Mouse (Mus musculus) forebrain, embryonic 12.5 days (tissue): ENCODE data around the gene Muc1. TPM values are rescaled to one million over a fixed set of nuclear protein-coding genes. Genes with fewer than 3 reads are reported as not detected.

Experiments used
- ATAC-seq: fragments of 200-750 bp; cut with Nextera tagmentation; 2 replicates; pipeline ENCODE4 v1.8.0; 2017; ENCODE audit warnings: moderate TSS enrichment; ENCODE audit not compliant: low FRiP score
- H3K27ac ChIP-seq: fragments of 300-500 bp; sonication (generic); 2 replicates; pipeline ENCODE4 v1.5.1; 2016; ENCODE audit warnings: mild to moderate bottlenecking
- H3K27me3 ChIP-seq: fragments of 300-500 bp; sonication (generic); 2 replicates; pipeline ENCODE4 v1.6.1; 2016; ENCODE audit warnings: mild to moderate bottlenecking
- H3K36me3 ChIP-seq: fragments of 300-500 bp; sonication (generic); replicated peaks from 2 replicates; pipeline ENCODE4 v1.6.1; 2016; ENCODE audit warnings: mild to moderate bottlenecking
- H3K4me1 ChIP-seq: fragments of 300-500 bp; sonication (generic); 2 replicates; pipeline ENCODE4 v1.6.1; 2016
- H3K4me2 ChIP-seq: fragments of 300-500 bp; sonication (generic); 2 replicates; pipeline ENCODE4 v1.6.1; 2016; ENCODE audit warnings: mild to moderate bottlenecking, moderate library complexity
- H3K4me3 ChIP-seq: fragments of 300-500 bp; sonication (generic); replicated peaks from 2 replicates; pipeline ENCODE4 v1.5.1; 2016; ENCODE audit warnings: mild to moderate bottlenecking
- H3K9ac ChIP-seq: fragments of 300-500 bp; sonication (generic); 2 replicates; pipeline ENCODE4 v1.6.1; 2016; ENCODE audit warnings: mild to moderate bottlenecking
- H3K9me3 ChIP-seq: fragments of 300-500 bp; sonication (generic); 2 replicates; pipeline ENCODE4 v1.6.1; 2016
- WGBS: fragments of 180-500 bp; shearing (Covaris S2); methylation state at CpG from one replicate; pipeline ENCODE4 v1.1.7; 2016; 5-methylcytosine and 5-hydroxymethylcytosine counted together
- polyA plus RNA-seq: library from polyadenylated mRNA; unstranded; fragments of >200 nt; fragmentation: Nextera tagmentation; extraction: Ambion mirVana; gene quantifications from 2 replicates; pipeline ENCODE4 v1.2.1, GENCODE M21; 2016

The Muc1 gene
- polyA plus RNA-seq, 1 experiment from 2014 or later = 4.7 TPM

GRCm38 (mm10) chr3:89243609-89244008, 14.8 kb downstream of the Muc1 start:
- Histone ChIP-seq H3K4me3 (peak overlapping the region; percentile 67), H3K9ac (peak overlapping the region; percentile 67), H3K4me2 (peak overlapping the region; percentile 91), H3K27ac (peak overlapping the region; percentile 89), H3K36me3 (peaks cover 39% of the 10 kb centered on the region), H3K4me1 (peaks cover 50% of the 10 kb centered on the region), H3K9me3 (no peaks in the 10 kb centered on the region), H3K27me3 (no peaks in the 10 kb centered on the region)
- no peak; the same call in 1 of the 2 replicates for ATAC-seq
- WGBS = 11% methylated on average over 14 of the region's 14 CpGs

GRCm38 (mm10) chr3:89244158-89244981, 15.5 kb downstream of the Muc1 start:
- Histone ChIP-seq H3K4me1 (peaks cover 50% of the 10 kb centered on the region), H3K27me3 (no peaks in the 10 kb centered on the region), H3K4me2 (peak overlapping the region; percentile 91), H3K27ac (peak overlapping the region; percentile 89), H3K9me3 (no peaks in the 10 kb centered on the region), H3K9ac (peak overlapping the region; percentile 67), H3K4me3 (peak overlapping the region; percentile 67), H3K36me3 (peaks cover 37% of the 10 kb centered on the region)
- WGBS = 14% methylated on average over 25 of the region's 25 CpGs
- peak; percentile 12 for ATAC-seq

GRCm38 (mm10) chr3:89244982-89245687, 16.3 kb downstream of the Muc1 start:
- 0% methylated on average over 24 of the region's 26 CpGs for WGBS
- Histone ChIP-seq H3K9ac (peak overlapping the region; percentile 67), H3K36me3 (peaks cover 38% of the 10 kb centered on the region), H3K4me2 (peak overlapping the region; percentile 91), H3K9me3 (no peaks in the 10 kb centered on the region), H3K4me1 (peaks cover 50% of the 10 kb centered on the region), H3K27me3 (no peaks in the 10 kb centered on the region), H3K4me3 (peak overlapping the region; percentile 67), H3K27ac (peak overlapping the region; percentile 89)
- peak; percentile 71 for ATAC-seq

GRCm38 (mm10) chr3:89245688-89246171, 16.9 kb downstream of the Muc1 start, which contains the start of gene Krtcap2:
Krtcap2 (plus strand) TSS chr3:89245966.
- WGBS = 4% methylated on average over 20 of the region's 20 CpGs
- H3K9me3 ChIP-seq = no peaks in the 10 kb centered on the region
- H3K4me1 ChIP-seq = peaks cover 54% of the 10 kb centered on the region

GRCm38 (mm10) chr3:89246261-89247100, 17.6 kb downstream of the Muc1 start, which contains the start of gene Trim46:
Trim46 (minus strand) TSS chr3:89246309.
- Histone ChIP-seq H3K9me3 (no peaks in the 10 kb centered on the region), H3K27me3 (peaks cover 11% of the 10 kb centered on the region; the same call in 1 of the 2 replicates), H3K4me3 (peak within 1 kb of the TSS; percentile 67), H3K36me3 (peaks cover 26% of the 10 kb centered on the region), H3K4me2 (peak within 1 kb of the TSS; percentile 91), H3K9ac (peak within 1 kb of the TSS; percentile 78), H3K4me1 (peaks cover 62% of the 10 kb centered on the region), H3K27ac (peak within 1 kb of the TSS; percentile 89)
- ATAC-seq = peak; percentile 72
- WGBS = 1% methylated on average over 42 of the region's 42 CpGs

More at GRCm38 (mm10) chr3:89245688-89246171, 16.9 kb downstream of the Muc1 start, which contains the start of gene Krtcap2:
- peak within 1 kb of the TSS; percentile 67 for H3K4me3 ChIP-seq
- peak; percentile 45 for ATAC-seq
- peak within 1 kb of the TSS; percentile 78 for H3K9ac ChIP-seq
- H3K4me2 ChIP-seq = peak within 1 kb of the TSS; percentile 91
- peaks cover 3% of the 10 kb centered on the region; the same call in 1 of the 2 replicates for H3K27me3 ChIP-seq
- H3K27ac ChIP-seq = peak within 1 kb of the TSS; percentile 89
- peaks cover 34% of the 10 kb centered on the region for H3K36me3 ChIP-seq

GRCm38 (mm10) chr3:89247466-89247865, 18.6 kb downstream of the Muc1 start:
- H3K9me3 ChIP-seq = no peaks in the 10 kb centered on the region
- peaks cover 64% of the 10 kb centered on the region for H3K4me1 ChIP-seq
- H3K4me2 ChIP-seq = peak overlapping the region; percentile 91
- peaks cover 20% of the 10 kb centered on the region; the same call in 1 of the 2 replicates for H3K27me3 ChIP-seq
- peak overlapping the region; percentile 78 for H3K9ac ChIP-seq
- peak overlapping the region; percentile 67 for H3K4me3 ChIP-seq
- no peak overlapping the region for H3K27ac ChIP-seq
- 91% methylated on average over 4 of the region's 4 CpGs for whole genome bisulfite sequencing
- no peak for ATAC-seq
- peaks cover 16% of the 10 kb centered on the region for H3K36me3 ChIP-seq

- Histone ChIP-seq H3K4me3 (no peak overlapping the region), H3K9me3 (no peaks in the 10 kb centered on the region), H3K36me3 (peaks cover 16% of the 10 kb centered on the region), H3K4me1 (peaks cover 36% of the 10 kb centered on the region), H3K9ac (no peak overlapping the region), H3K27me3 (peaks cover 20% of the 10 kb centered on the region; the same call in 1 of the 2 replicates), H3K27ac (no peak overlapping the region), H3K4me2 (no peak overlapping the region)
- 18% methylated on average over 7 of the region's 7 CpGs for WGBS
- ATAC-seq = no peak
Measured at GRCm38 (mm10) chr3:89250435-89251040, 21.7 kb downstream of the Muc1 start.

- 9% methylated on average over 17 of the region's 17 CpGs for WGBS
- Histone ChIP-seq H3K36me3 (peaks cover 16% of the 10 kb centered on the region), H3K27ac (no peak overlapping the region), H3K9me3 (no peaks in the 10 kb centered on the region), H3K4me3 (no peak overlapping the region), H3K9ac (no peak overlapping the region; the same call in 1 of the 2 replicates), H3K4me2 (no peak overlapping the region), H3K4me1 (peaks cover 30% of the 10 kb centered on the region), H3K27me3 (peaks cover 20% of the 10 kb centered on the region; the same call in 1 of the 2 replicates)
- no peak for ATAC-seq
Measured at GRCm38 (mm10) chr3:89251365-89251895, 22.6 kb downstream of the Muc1 start.

- WGBS = 92% methylated on average over 5 of the region's 5 CpGs
- H3K9ac ChIP-seq = no peak overlapping the region
Measured at GRCm38 (mm10) chr3:89254994-89255393, 26.1 kb downstream of the Muc1 start.

GRCm38 (mm10) chr3:89256177-89256576, 27.3 kb downstream of the Muc1 start:
- Histone ChIP-seq H3K9ac (no peak overlapping the region), H3K4me2 (no peak overlapping the region), H3K9me3 (no peaks in the 10 kb centered on the region), H3K27ac (no peak overlapping the region), H3K4me1 (peaks cover 5% of the 10 kb centered on the region), H3K4me3 (no peak overlapping the region), H3K27me3 (peaks cover 17% of the 10 kb centered on the region), H3K36me3 (no peaks in the 10 kb centered on the region)
- no peak for ATAC-seq
- 78% methylated on average over 5 of the region's 5 CpGs for WGBS

More at GRCm38 (mm10) chr3:89254994-89255393, 26.1 kb downstream of the Muc1 start:
- ATAC-seq = no peak
- Histone ChIP-seq H3K36me3 (no peaks in the 10 kb centered on the region), H3K27me3 (peaks cover 24% of the 10 kb centered on the region), H3K9me3 (no peaks in the 10 kb centered on the region), H3K4me1 (peaks cover 14% of the 10 kb centered on the region), H3K4me3 (no peak overlapping the region), H3K4me2 (no peak overlapping the region), H3K27ac (no peak overlapping the region)

GRCm38 (mm10) chr3:89259076-89259475, 30.2 kb downstream of the Muc1 start, which contains the start of gene Dpm3:
Dpm3 (plus strand) TSS chr3:89259358.
- no peaks in the 10 kb centered on the region for H3K9me3 ChIP-seq

More at GRCm38 (mm10) chr3:89259076-89259475, 30.2 kb downstream of the Muc1 start, which contains the start of gene Dpm3:
- WGBS = 63% methylated on average over 7 of the region's 7 CpGs
- Histone ChIP-seq H3K4me1 (no peaks in the 10 kb centered on the region), H3K36me3 (no peaks in the 10 kb centered on the region), H3K27me3 (peaks cover 5% of the 10 kb centered on the region; the same call in 1 of the 2 replicates), H3K9ac (no peak within 1 kb of the TSS), H3K4me2 (no peak within 1 kb of the TSS), H3K4me3 (no peak within 1 kb of the TSS), H3K27ac (no peak within 1 kb of the TSS)
- ATAC-seq = no peak
